Mouse (Mus musculus): ENCODE measurements around the gene Gm21983. TPM values are rescaled to one million over a fixed set of nuclear protein-coding genes. Genes with fewer than 3 reads are reported as not detected.
A peak's percentile ranks its signal among the peaks of the same experiment; 100 is the strongest.

Gene Gm21983
- not detected in 2 replicates for polyA plus RNA-seq (2015; fragmentation: Nextera tagmentation; extraction: Ambion mirVana)

- peak within 1 kb of the TSS; percentile 79 for H3K27ac ChIP-seq (ENCODE audit: low read length)
- 0 out of 2 replicates have a peak, but pooled peaks cover 3% of the 10 kb centered on the region for H3K9me3 ChIP-seq (ENCODE audit: low read length)
- ATAC-seq (ENCODE audit: low FRiP score, low TSS enrichment) = no peak
- peak within 1 kb of the TSS; percentile 57 for H3K4me2 ChIP-seq (replicated peaks; ENCODE audit: low read depth, low read length)
- H3K27me3 ChIP-seq (ENCODE audit: insufficient read depth, low read length) = no peaks in the 10 kb centered on the region
- H3K36me3 ChIP-seq (ENCODE audit: insufficient read depth, low read length) = peaks cover 20% of the 10 kb centered on the region
- H3K4me1 ChIP-seq (ENCODE audit: insufficient read depth, low read length) = peaks cover 15% of the 10 kb centered on the region
- H3K4me3 ChIP-seq (ENCODE audit: low read length) = 0 out of 2 replicates have a peak within 1 kb of the TSS, but pooled peaks have one; percentile 15
- WGBS = 58% methylated on average over 14 of the region's 14 CpGs
- peak within 1 kb of the TSS; percentile 7; the same call in 1 of the 2 replicates for H3K9ac ChIP-seq (replicated peaks; ENCODE audit: low read length)
Observed at GRCm38 (mm10) chr7:27180837-27181695, at the start of gene Gm21983, which contains the start of gene Mia. TSS of gene Gm21983 (minus strand) at chr7:27181086. TSS of gene Mia (minus strand) at chr7:27181157.

DNA sequence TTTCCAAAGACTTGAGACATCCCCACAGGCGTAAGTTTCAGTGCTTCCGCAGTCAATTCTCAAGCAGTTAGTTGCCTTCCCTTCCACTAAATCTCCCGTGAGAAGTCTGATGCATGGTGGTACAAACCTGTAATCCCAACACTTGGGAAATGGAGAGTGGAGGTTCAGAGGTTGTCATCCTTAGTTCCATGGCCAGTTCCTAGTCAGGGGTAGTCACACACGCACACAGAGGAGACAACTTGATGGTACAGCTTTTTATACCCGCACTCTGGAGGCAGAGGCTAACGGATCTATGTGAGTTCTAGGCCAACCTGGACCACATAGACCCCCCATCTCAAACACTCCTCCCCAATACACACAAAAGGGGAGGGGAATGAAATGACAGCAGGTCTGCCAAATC lies 48.0 kb upstream of the Gm21983 start:
- Histone ChIP-seq H3K9ac (replicated peaks; ENCODE audit: low read length) (peak overlapping the region; percentile 92), H3K4me1 (ENCODE audit: insufficient read depth, low read length) (peaks cover 48% of the 10 kb centered on the region), H3K27me3 (ENCODE audit: insufficient read depth, low read length) (no peaks in the 10 kb centered on the region), H3K27ac (ENCODE audit: low read length) (peak overlapping the region; percentile 92), H3K4me2 (replicated peaks; ENCODE audit: low read depth, low read length) (peak overlapping the region; percentile 82), H3K9me3 (ENCODE audit: low read length) (no peaks in the 10 kb centered on the region), H3K36me3 (ENCODE audit: insufficient read depth, low read length) (no peaks in the 10 kb centered on the region), H3K4me3 (ENCODE audit: low read length) (peak overlapping the region; percentile 91)
- 16% methylated on average over 6 of the region's 6 CpGs for WGBS
- ATAC-seq (ENCODE audit: low FRiP score, low TSS enrichment) = no peak

GRCm38 (mm10) chr7:27228281-27228821 lies 47.5 kb upstream of the Gm21983 start, which contains the start of gene Itpkc:
TSS of gene Itpkc (minus strand) at chr7:27228661.
- WGBS = under 1% methylated on average over 49 of the region's 49 CpGs
- Histone ChIP-seq H3K27me3 (ENCODE audit: insufficient read depth, low read length) (no peaks in the 10 kb centered on the region), H3K27ac (ENCODE audit: low read length) (peak within 1 kb of the TSS; percentile 92), H3K9me3 (ENCODE audit: low read length) (no peaks in the 10 kb centered on the region), H3K4me1 (ENCODE audit: insufficient read depth, low read length) (peaks cover 47% of the 10 kb centered on the region), H3K4me2 (replicated peaks; ENCODE audit: low read depth, low read length) (peak within 1 kb of the TSS; percentile 82), H3K9ac (replicated peaks; ENCODE audit: low read length) (peak within 1 kb of the TSS; percentile 92), H3K4me3 (ENCODE audit: low read length) (peak within 1 kb of the TSS; percentile 91), H3K36me3 (ENCODE audit: insufficient read depth, low read length) (no peaks in the 10 kb centered on the region)
- ATAC-seq (ENCODE audit: low FRiP score, low TSS enrichment) = peak; percentile 84

DNA sequence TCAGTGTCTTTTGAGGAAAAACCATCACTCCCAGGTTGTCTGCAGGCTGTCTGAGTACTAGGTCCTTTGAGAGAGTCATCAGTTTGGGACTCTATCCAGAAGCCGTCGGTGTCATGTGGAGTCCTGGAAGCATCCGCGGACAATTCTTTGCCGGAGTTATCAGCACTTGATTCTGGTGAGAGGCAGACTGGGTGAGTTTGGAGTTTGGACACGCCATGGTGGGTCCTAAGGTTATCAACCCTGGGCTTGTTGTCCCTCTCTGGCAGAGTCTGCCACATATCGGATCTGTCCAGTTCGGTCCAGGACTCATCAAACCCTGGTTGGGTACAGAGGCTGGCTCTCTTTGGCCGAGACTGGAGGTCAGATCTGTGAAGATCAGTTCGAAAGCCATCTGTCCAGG lies 46.8 kb upstream of the Gm21983 start:
- H3K9ac ChIP-seq (replicated peaks; ENCODE audit: low read length) = peak overlapping the region; percentile 92
- H3K27me3 ChIP-seq (ENCODE audit: insufficient read depth, low read length) = no peaks in the 10 kb centered on the region
- H3K4me3 ChIP-seq (ENCODE audit: low read length) = peak overlapping the region; percentile 91
- WGBS = 2% methylated on average over 10 of the region's 10 CpGs
- no peak for ATAC-seq (ENCODE audit: low FRiP score, low TSS enrichment)
- peak overlapping the region; percentile 92 for H3K27ac ChIP-seq (ENCODE audit: low read length)
- peaks cover 46% of the 10 kb centered on the region for H3K4me1 ChIP-seq (ENCODE audit: insufficient read depth, low read length)
- no peaks in the 10 kb centered on the region for H3K9me3 ChIP-seq (ENCODE audit: low read length)
- peak overlapping the region; percentile 82 for H3K4me2 ChIP-seq (replicated peaks; ENCODE audit: low read depth, low read length)
- H3K36me3 ChIP-seq (ENCODE audit: insufficient read depth, low read length) = no peaks in the 10 kb centered on the region

DNA sequence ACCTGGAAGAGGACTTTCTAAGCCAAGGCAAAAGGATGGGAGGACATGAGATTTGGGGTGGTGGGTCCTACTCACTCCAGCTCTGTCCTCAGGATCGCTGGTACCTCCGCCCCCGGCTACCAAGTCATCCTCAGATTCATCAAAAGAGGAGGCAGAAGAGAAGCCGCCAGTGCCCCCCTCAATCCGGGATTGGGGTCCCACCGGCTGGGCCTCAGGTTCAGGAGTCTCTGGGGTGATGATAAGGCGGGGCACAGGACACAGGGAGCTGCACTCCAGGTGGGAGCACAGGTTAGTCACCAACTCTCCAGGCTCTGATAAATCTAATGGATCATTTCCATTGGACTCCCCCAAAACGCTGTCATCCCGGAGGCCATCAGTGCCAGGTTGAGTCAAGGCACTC lies 46.4 kb upstream of the Gm21983 start:
- Histone ChIP-seq H3K4me1 (ENCODE audit: insufficient read depth, low read length) (peaks cover 46% of the 10 kb centered on the region), H3K4me2 (replicated peaks; ENCODE audit: low read depth, low read length) (peak overlapping the region; percentile 82), H3K4me3 (ENCODE audit: low read length) (peak overlapping the region; percentile 91), H3K9me3 (ENCODE audit: low read length) (no peaks in the 10 kb centered on the region), H3K9ac (replicated peaks; ENCODE audit: low read length) (peak overlapping the region; percentile 92), H3K27ac (ENCODE audit: low read length) (no peak overlapping the region), H3K27me3 (ENCODE audit: insufficient read depth, low read length) (no peaks in the 10 kb centered on the region), H3K36me3 (ENCODE audit: insufficient read depth, low read length) (no peaks in the 10 kb centered on the region)
- ATAC-seq (ENCODE audit: low FRiP score, low TSS enrichment) = no peak
- 32% methylated on average over 9 of the region's 9 CpGs for WGBS

- H3K9me3 ChIP-seq (ENCODE audit: low read length) = no peaks in the 10 kb centered on the region
- 69% methylated on average over 11 of the region's 11 CpGs for WGBS
- H3K4me1 ChIP-seq (ENCODE audit: insufficient read depth, low read length) = peaks cover 46% of the 10 kb centered on the region
- no peak for ATAC-seq (ENCODE audit: low FRiP score, low TSS enrichment)
- H3K36me3 ChIP-seq (ENCODE audit: insufficient read depth, low read length) = no peaks in the 10 kb centered on the region
- H3K27ac ChIP-seq (ENCODE audit: low read length) = no peak overlapping the region
- peak overlapping the region; percentile 14; the same call in 1 of the 2 replicates for H3K4me3 ChIP-seq (ENCODE audit: low read length)
- no peaks in the 10 kb centered on the region for H3K27me3 ChIP-seq (ENCODE audit: insufficient read depth, low read length)
- H3K9ac ChIP-seq (replicated peaks; ENCODE audit: low read length) = peak overlapping the region; percentile 41
- H3K4me2 ChIP-seq (replicated peaks; ENCODE audit: low read depth, low read length) = peak overlapping the region; percentile 14; the same call in 1 of the 2 replicates
Observed at GRCm38 (mm10) chr7:27224877-27225575, 44.1 kb upstream of the Gm21983 start.

DNA sequence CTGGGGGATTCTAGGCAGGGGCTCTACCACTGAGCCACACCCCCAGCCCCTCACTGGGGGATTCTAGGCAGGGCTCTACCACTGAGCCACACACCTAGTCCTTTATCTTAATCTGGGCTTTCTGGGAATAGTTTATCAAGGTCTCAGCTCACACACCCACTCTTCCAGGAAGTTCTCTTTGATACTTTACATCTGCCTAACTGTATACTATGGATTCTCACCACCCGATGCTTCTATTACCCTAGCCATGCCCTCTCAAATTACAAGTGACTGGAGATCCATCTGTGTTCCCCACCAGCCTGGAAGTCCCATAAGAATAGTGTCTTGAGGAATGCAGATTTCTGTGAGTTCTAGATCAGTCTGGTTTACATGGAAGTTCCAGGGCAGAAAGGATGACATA lies 41.7 kb upstream of the Gm21983 start:
- H3K27ac ChIP-seq (ENCODE audit: low read length) = no peak overlapping the region
- no peak for ATAC-seq (ENCODE audit: low FRiP score, low TSS enrichment)
- H3K4me1 ChIP-seq (ENCODE audit: insufficient read depth, low read length) = peaks cover 41% of the 10 kb centered on the region
- no peak overlapping the region for H3K4me3 ChIP-seq (ENCODE audit: low read length)
- no peak overlapping the region for H3K9ac ChIP-seq (replicated peaks; ENCODE audit: low read length)
- H3K9me3 ChIP-seq (ENCODE audit: low read length) = no peaks in the 10 kb centered on the region
- H3K36me3 ChIP-seq (ENCODE audit: insufficient read depth, low read length) = peaks cover 11% of the 10 kb centered on the region
- H3K27me3 ChIP-seq (ENCODE audit: insufficient read depth, low read length) = no peaks in the 10 kb centered on the region
- WGBS = 67% methylated on average over 1 of the region's 1 CpGs
- H3K4me2 ChIP-seq (replicated peaks; ENCODE audit: low read depth, low read length) = no peak overlapping the region

- H3K4me1 ChIP-seq (ENCODE audit: insufficient read depth, low read length) = peaks cover 35% of the 10 kb centered on the region
- no peak overlapping the region for H3K27ac ChIP-seq (ENCODE audit: low read length)
- no peak for ATAC-seq (ENCODE audit: low FRiP score, low TSS enrichment)
- H3K27me3 ChIP-seq (ENCODE audit: insufficient read depth, low read length) = no peaks in the 10 kb centered on the region
- no peak overlapping the region for H3K4me3 ChIP-seq (ENCODE audit: low read length)
- H3K36me3 ChIP-seq (ENCODE audit: insufficient read depth, low read length) = peaks cover 15% of the 10 kb centered on the region
- H3K4me2 ChIP-seq (replicated peaks; ENCODE audit: low read depth, low read length) = no peak overlapping the region
- no peaks in the 10 kb centered on the region for H3K9me3 ChIP-seq (ENCODE audit: low read length)
- no peak overlapping the region for H3K9ac ChIP-seq (replicated peaks; ENCODE audit: low read length)
- 65% methylated on average over 6 of the region's 6 CpGs for WGBS
Observed at GRCm38 (mm10) chr7:27221939-27222338, 41.1 kb upstream of the Gm21983 start.

DNA sequence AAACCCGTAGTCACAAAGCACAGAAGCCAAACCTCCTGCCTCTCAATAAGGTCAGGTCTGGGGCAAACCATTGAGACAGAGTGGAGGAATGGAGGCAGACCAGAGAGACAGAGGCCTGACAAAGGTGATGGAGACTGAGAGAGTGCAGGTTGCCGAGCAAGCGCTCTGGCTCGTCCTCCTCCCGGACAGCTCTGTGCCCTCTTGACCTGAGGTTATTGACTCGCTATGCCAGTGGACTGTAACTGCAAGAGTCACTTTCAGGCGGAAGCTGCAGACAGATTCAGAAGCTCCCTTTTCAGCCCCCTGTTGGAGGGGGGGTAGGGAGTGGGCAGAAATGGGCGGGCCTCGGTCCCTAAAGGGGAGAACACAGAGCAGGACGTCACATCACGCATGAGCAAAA lies 39.1 kb upstream of the Gm21983 start:
- peaks cover 24% of the 10 kb centered on the region for H3K36me3 ChIP-seq (ENCODE audit: insufficient read depth, low read length)
- no peak overlapping the region for H3K9ac ChIP-seq (replicated peaks; ENCODE audit: low read length)
- WGBS = 58% methylated on average over 11 of the region's 11 CpGs
- H3K4me1 ChIP-seq (ENCODE audit: insufficient read depth, low read length) = peaks cover 15% of the 10 kb centered on the region
- no peak for ATAC-seq (ENCODE audit: low FRiP score, low TSS enrichment)
- no peaks in the 10 kb centered on the region for H3K27me3 ChIP-seq (ENCODE audit: insufficient read depth, low read length)
- H3K9me3 ChIP-seq (ENCODE audit: low read length) = no peaks in the 10 kb centered on the region
- no peak overlapping the region for H3K27ac ChIP-seq (ENCODE audit: low read length)
- no peak overlapping the region for H3K4me3 ChIP-seq (ENCODE audit: low read length)
- no peak overlapping the region for H3K4me2 ChIP-seq (replicated peaks; ENCODE audit: low read depth, low read length)
